ENCODE assay signal across 9 mouse cellular contexts in genomic region chr17:29264760-29265159, GRCm38 (mm10). TPM values are rescaled to one million over a fixed set of nuclear protein-coding genes. Genes with fewer than 3 reads are reported as not detected.
A peak's percentile ranks its signal among the peaks of the same experiment; 100 is the strongest.
DNase-seq lines count a peak whose midpoint lies in the region; ATAC-seq and TF ChIP-seq lines count a peak whose summit lies in the region.
"Had no signal": no experiment of that assay in that cellular context is flagged by ENCODE, and none has a peak within 500 bp of the region (broad histone marks: within the 10 kb centered on the region; RNA-seq: fewer than 3 reads in every experiment).

No protein-coding gene starts in this region.

- H3K4me1 ChIP-seq in heart, embryonic 14.5 days (ENCODE audit: control insufficient read depth in 2 of 2, insufficient read depth in 2 of 2, low read length in 2 of 2), result peaks cover 10 to 26% of the 10 kb centered on the region in 2 experiments
- H3K4me1 ChIP-seq in ES-E14 (ENCODE audit: control insufficient read depth in 2 of 2, insufficient read depth in 2 of 2, low read length in 2 of 2, poor library complexity in 1 of 2), result peaks cover 4 to 5% of the 10 kb centered on the region in 2 experiments
- H3K4me1 ChIP-seq in hindbrain, embryonic 14.5 days (replicated peaks; ENCODE audit: control insufficient read depth, insufficient read depth, low read length), result peaks cover 19% of the 10 kb centered on the region
- H3K4me1 ChIP-seq in midbrain, embryonic 13.5 days (replicated peaks), result peaks cover 40% of the 10 kb centered on the region

- peak overlapping the region; percentile 85 for H3K9ac ChIP-seq in heart, embryonic 14.5 days (ENCODE audit: low read length)
- H3K9ac ChIP-seq in ES-E14 (ENCODE audit: insufficient read depth, low read depth, low read length, poor library complexity, severe bottlenecking), result peak overlapping the region; percentile 92
- peak overlapping the region; percentile 73 for H3K9ac ChIP-seq in hindbrain, embryonic 14.5 days
- H3K9ac ChIP-seq in midbrain, embryonic 13.5 days (replicated peaks), result peak overlapping the region; percentile 79; the same call in 1 of the 2 replicates

- no peak for DNase-seq in heart, adult 18-20 months
- DNase-seq in ES-E14 (ENCODE audit: low read depth, low spot score), result no peak
- no peak for DNase-seq in hindbrain, embryonic 14.5 days (ENCODE audit: low spot score)
- DNase-seq in ovary, postnatal 36 days (ENCODE audit: low spot score), result no peak
- DNase-seq in right cerebral cortex, postnatal 14 days, result no peak

- peak overlapping the region; percentile 71 for H3K4me2 ChIP-seq in heart, embryonic 14.5 days (ENCODE audit: low read length)
- peak overlapping the region; percentile 61 for H3K4me2 ChIP-seq in hindbrain, embryonic 14.5 days (replicated peaks)
- peak overlapping the region; percentile 68 for H3K4me2 ChIP-seq in midbrain, embryonic 13.5 days (replicated peaks)

- WGBS in heart, embryonic 14.5 days, result 87% methylated on average over 5 of the region's 5 CpGs
- WGBS in hindbrain, embryonic 14.5 days, result 89% methylated on average over 5 of the region's 5 CpGs
- 91% methylated on average over 5 of the region's 5 CpGs for WGBS in midbrain, embryonic 13.5 days

- H3K27ac ChIP-seq in heart, embryonic 14.5 days (replicated peaks in 1 of 2; ENCODE audit: control insufficient read depth in 1 of 2, insufficient read depth in 1 of 2, low read depth in 2 of 2, low read length in 2 of 2), result peak overlapping the region; percentile 98 to 99
- H3K27ac ChIP-seq in ES-E14 (ENCODE audit: insufficient read depth, low read depth, low read length, poor library complexity, severe bottlenecking), result peak overlapping the region; percentile 96; the same call in 1 of the 2 replicates
- no peak overlapping the region for H3K27ac ChIP-seq in hindbrain, embryonic 14.5 days
- peak overlapping the region; percentile 93; the same call in 1 of the 2 replicates for H3K27ac ChIP-seq in midbrain, embryonic 13.5 days

- peak overlapping the region in 1 of 2 experiments; percentile 72; a peak in 1 of 4 replicates for H3K4me3 ChIP-seq in heart, embryonic 14.5 days (ENCODE audit: control insufficient read depth in 1 of 2, insufficient read depth in 1 of 2, low read depth in 1 of 2, low read length in 2 of 2)
- peak overlapping the region; percentile 91 to 99 for H3K4me3 ChIP-seq in ES-E14 (ENCODE audit: insufficient read depth in 1 of 2, low read depth in 1 of 2, low read length in 2 of 2, poor library complexity in 1 of 2, severe bottlenecking in 1 of 2)
- H3K4me3 ChIP-seq in hindbrain, embryonic 14.5 days (replicated peaks; ENCODE audit: low read length), result peak overlapping the region; percentile 71
- peak overlapping the region; percentile 81 for H3K4me3 ChIP-seq in midbrain, embryonic 13.5 days (replicated peaks)

- peaks cover 20% of the 10 kb centered on the region for H3K36me3 ChIP-seq in heart, embryonic 14.5 days (ENCODE audit: control insufficient read depth, insufficient read depth, low read length)
- H3K36me3 ChIP-seq in ES-E14 (ENCODE audit: control insufficient read depth, insufficient read depth, low read length, poor library complexity, severe bottlenecking), result peaks cover 18% of the 10 kb centered on the region
- peaks cover 12% of the 10 kb centered on the region; the same call in 1 of the 2 replicates for H3K36me3 ChIP-seq in hindbrain, embryonic 14.5 days (replicated peaks; ENCODE audit: control insufficient read depth, insufficient read depth)
- H3K36me3 ChIP-seq in midbrain, embryonic 13.5 days, result peaks cover 15% of the 10 kb centered on the region

- H3K9me3 ChIP-seq in heart, embryonic 14.5 days (ENCODE audit: control insufficient read depth, low read length), result no peaks in the 10 kb centered on the region
- no peaks in the 10 kb centered on the region for H3K9me3 ChIP-seq in ES-E14 (ENCODE audit: control insufficient read depth, insufficient read depth, low read depth, low read length)
- H3K9me3 ChIP-seq in hindbrain, embryonic 14.5 days (ENCODE audit: control insufficient read depth, low read length), result no peaks in the 10 kb centered on the region
- H3K9me3 ChIP-seq in midbrain, embryonic 13.5 days, result no peaks in the 10 kb centered on the region

- no peaks in the 10 kb centered on the region for H3K27me3 ChIP-seq in heart, embryonic 14.5 days (ENCODE audit: control insufficient read depth, insufficient read depth, low read length)
- H3K27me3 ChIP-seq in hindbrain, embryonic 14.5 days (ENCODE audit: control insufficient read depth, insufficient read depth, low read length), result no peaks in the 10 kb centered on the region
- H3K27me3 ChIP-seq in midbrain, embryonic 13.5 days, result no peaks in the 10 kb centered on the region
- H3K27me3 ChIP-seq: Patski had no signal

- ATAC-seq in heart, embryonic 14.5 days (ENCODE audit: insufficient number of reproducible peaks, insufficient read depth, low FRiP score, low read depth), result no peak
- ATAC-seq in hindbrain, embryonic 14.5 days (ENCODE audit: low FRiP score), result no peak
- ATAC-seq in midbrain, embryonic 13.5 days, result no peak
- no peak for ATAC-seq in granulocyte monocyte progenitor cell, adult 5-6 weeks (replicated peaks; ENCODE audit: poor library complexity, severe bottlenecking)

- in situ Hi-C loops in ES-E14 (cut with MboI; ENCODE audit: low sequenced_read_pairs in 2 of 2, unreplicated experiment in 2 of 2), result no loop called here

TF ChIP-seq in ES-E14, 5 proteins besides CTCF, POLR2A, EP300 and RAD21:
- TF ChIP-seq ZNF384 (IDR thresholded peaks at IDR 0.05; ENCODE audit: low read depth, low read length), result no peak
- no peak for TF ChIP-seq CHD2 (IDR thresholded peaks at IDR 0.05; ENCODE audit: low read depth, low read length)
- no peak for TF ChIP-seq HCFC1 (IDR thresholded peaks at IDR 0.05; ENCODE audit: borderline replicate concordance, insufficient read depth, low read length)
- TF ChIP-seq MAFK (IDR thresholded peaks at IDR 0.05; ENCODE audit: insufficient read depth, low read depth, low read length), result no peak
- TF ChIP-seq ZC3H11A (IDR thresholded peaks at IDR 0.05; ENCODE audit: borderline replicate concordance, low read depth, low read length), result no peak

RNA-seq across cellular contexts. Expression of gene Ppil1, which starts 0.8 kb away (rescaled TPM):
- polyA plus RNA-seq in heart, embryonic 14.5 days (2014; fragmentation: Nextera tagmentation; extraction: Ambion mirVana), result 98.2 and 106 TPM in 2 replicates
- 10 to 100 TPM; 34.9 to 36.5 TPM for total RNA-seq in heart, adult 18-20 months (2021)
- 134 and 157 TPM in 2 replicates for total RNA-seq in ES-E14 (2012; rRNA removed)
- polyA plus RNA-seq in hindbrain, embryonic 14.5 days (2014; fragmentation: Nextera tagmentation; extraction: Ambion mirVana), result 101 TPM in 2 replicates
- polyA plus RNA-seq in midbrain, embryonic 13.5 days (2015; fragmentation: Nextera tagmentation; extraction: Ambion mirVana), result 120 and 128 TPM in 2 replicates
- 83.0 and 122 TPM in 2 replicates for total RNA-seq in granulocyte monocyte progenitor cell, adult 5-6 weeks (2014; fragmentation: Nextera tagmentation)
- 97.1 and 107 TPM in 2 replicates for total RNA-seq in granulocyte monocyte progenitor cell, adult 5-6 weeks (2017)

RNA-seq across cellular contexts. Expression of gene BC004004, which starts 3.8 kb away (rescaled TPM):
- 106 and 112 TPM in 2 replicates for polyA plus RNA-seq in heart, embryonic 14.5 days (2014; fragmentation: Nextera tagmentation; extraction: Ambion mirVana)
- 100 to 1,000 TPM; 297 to 354 TPM for total RNA-seq in heart, adult 18-20 months (2021)
- total RNA-seq in ES-E14 (2012; rRNA removed), result 50.9 and 54.5 TPM in 2 replicates
- polyA plus RNA-seq in hindbrain, embryonic 14.5 days (2014; fragmentation: Nextera tagmentation; extraction: Ambion mirVana), result 126 and 131 TPM in 2 replicates
- polyA plus RNA-seq in midbrain, embryonic 13.5 days (2015; fragmentation: Nextera tagmentation; extraction: Ambion mirVana), result 99.1 and 105 TPM in 2 replicates
- 97.2 and 127 TPM in 2 replicates for total RNA-seq in granulocyte monocyte progenitor cell, adult 5-6 weeks (2014; fragmentation: Nextera tagmentation)
- total RNA-seq in granulocyte monocyte progenitor cell, adult 5-6 weeks (2017), result 67.3 and 108 TPM in 2 replicates

RNA-seq across cellular contexts. Expression of gene Cpne5, which starts 26.8 kb away (rescaled TPM):
- 21.4 and 28.8 TPM in 2 replicates for polyA plus RNA-seq in heart, embryonic 14.5 days (2014; fragmentation: Nextera tagmentation; extraction: Ambion mirVana)
- 1 to 10 TPM; 3.9 to 5.0 TPM for total RNA-seq in heart, adult 18-20 months (2021)
- total RNA-seq in ES-E14 (2012; rRNA removed), result 5.1 and 5.8 TPM in 2 replicates
- 38.1 and 42.8 TPM in 2 replicates for polyA plus RNA-seq in hindbrain, embryonic 14.5 days (2014; fragmentation: Nextera tagmentation; extraction: Ambion mirVana)
- polyA plus RNA-seq in midbrain, embryonic 13.5 days (2015; fragmentation: Nextera tagmentation; extraction: Ambion mirVana), result 20.5 and 22.0 TPM in 2 replicates
- 5.9 and 6.3 TPM in 2 replicates for total RNA-seq in granulocyte monocyte progenitor cell, adult 5-6 weeks (2014; fragmentation: Nextera tagmentation)
- 1.7 and 14.3 TPM in 2 replicates for total RNA-seq in granulocyte monocyte progenitor cell, adult 5-6 weeks (2017)

RNA-seq across cellular contexts. Expression of gene Pi16, which starts 52.7 kb away (rescaled TPM):
- 0.77 and 1.1 TPM in 2 replicates for polyA plus RNA-seq in heart, embryonic 14.5 days (2014; fragmentation: Nextera tagmentation; extraction: Ambion mirVana)
- total RNA-seq in heart, adult 18-20 months (2021), result 10 to 100 TPM; 22.7 to 29.1 TPM
- 0.37 and 0.71 TPM in 2 replicates for total RNA-seq in ES-E14 (2012; rRNA removed)
- polyA plus RNA-seq in hindbrain, embryonic 14.5 days (2014; fragmentation: Nextera tagmentation; extraction: Ambion mirVana), result 0.84 and 0.85 TPM in 2 replicates
- polyA plus RNA-seq in midbrain, embryonic 13.5 days (2015; fragmentation: Nextera tagmentation; extraction: Ambion mirVana), result 1.9 and 2.2 TPM in 2 replicates
- total RNA-seq in granulocyte monocyte progenitor cell, adult 5-6 weeks (2014; fragmentation: Nextera tagmentation), result 7.0 and 15.7 TPM in 2 replicates
- 9.9 and 10.8 TPM in 2 replicates for total RNA-seq in granulocyte monocyte progenitor cell, adult 5-6 weeks (2017)
- polyA plus RNA-seq: Patski had no signal
